Mouse (Mus musculus): ENCODE measurements around the gene Cbx8.

The Cbx8 gene

GRCm38 (mm10) chr11:119050361-119050760 is 9.6 kb upstream of the Cbx8 start:
- DNase-seq (ENCODE audit: low read depth, low spot score): peak; percentile 71

GRCm38 (mm10) chr11:119048133-119048510 is 7.4 kb upstream of the Cbx8 start:
- no peak for DNase-seq (ENCODE audit: low read depth, low spot score)

- peak; percentile 67 for DNase-seq (ENCODE audit: low read depth, low spot score)
Measured at GRCm38 (mm10) chr11:119047261-119048132, 6.7 kb upstream of the Cbx8 start.

- peak; percentile 48 for DNase-seq (ENCODE audit: low read depth, low spot score)
Measured at GRCm38 (mm10) chr11:119046601-119047245, 6.0 kb upstream of the Cbx8 start.

- peak; percentile 32 for DNase-seq (ENCODE audit: low read depth, low spot score)
Measured at GRCm38 (mm10) chr11:119044551-119045337, 4.0 kb upstream of the Cbx8 start.

- DNase-seq (ENCODE audit: low read depth, low spot score): peak; percentile 49
Measured at GRCm38 (mm10) chr11:119043761-119044550, 3.2 kb upstream of the Cbx8 start.

GRCm38 (mm10) chr11:119043273-119043540 is 2.4 kb upstream of the Cbx8 start:
- no peak for DNase-seq (ENCODE audit: low read depth, low spot score)

- peak; percentile 48 for DNase-seq (ENCODE audit: low read depth, low spot score)
Measured at GRCm38 (mm10) chr11:119042466-119043272, 1.9 kb upstream of the Cbx8 start.

- DNase-seq (ENCODE audit: low read depth, low spot score): peak; percentile 75
Measured at GRCm38 (mm10) chr11:119041750-119042465, 1.1 kb upstream of the Cbx8 start.

GRCm38 (mm10) chr11:119041325-119041716 is 552 bp upstream of the Cbx8 start:
- DNase-seq (ENCODE audit: low read depth, low spot score): no peak

GRCm38 (mm10) chr11:119039732-119040512 is 847 bp downstream of the Cbx8 start:
- no peak for DNase-seq (ENCODE audit: low read depth, low spot score)

- no peak for DNase-seq (ENCODE audit: low read depth, low spot score)
Measured at GRCm38 (mm10) chr11:119038744-119039484, 1.9 kb downstream of the Cbx8 start.

- no peak for DNase-seq (ENCODE audit: low read depth, low spot score)
Measured at GRCm38 (mm10) chr11:119037780-119038401, 2.9 kb downstream of the Cbx8 start.

GRCm38 (mm10) chr11:119036934-119037779 is 3.6 kb downstream of the Cbx8 start:
- no peak for DNase-seq (ENCODE audit: low read depth, low spot score)

GRCm38 (mm10) chr11:119036447-119036846 is 4.3 kb downstream of the Cbx8 start:
- DNase-seq (ENCODE audit: low read depth, low spot score): no peak

- peak; percentile 25 for DNase-seq (ENCODE audit: low read depth, low spot score)
Measured at GRCm38 (mm10) chr11:119035686-119036165, 5.0 kb downstream of the Cbx8 start.

- DNase-seq (ENCODE audit: low read depth, low spot score): no peak
Measured at GRCm38 (mm10) chr11:119035094-119035685, 5.6 kb downstream of the Cbx8 start.
